Mouse (Mus musculus): ENCODE measurements around the gene U2af2.

Gene U2af2

GRCm38 (mm10) chr7:5061774-5062359, at the start of gene U2af2:
TSS of gene U2af2 (plus strand) at chr7:5062143.
- in situ Hi-C loops (cut with MboI, MseI) = loop anchor here (5.0 to 25.0 kb wide), 4 partner anchors 397 to 1400 kb away; partner anchors contain the start of genes Leng1 (in 1 of the 2), Ppp6r1 (in 1 of the 2), Zfp444 (in 1 of the 2) and Zfp787 (in 1 of the 2)

- in situ Hi-C loops (cut with MboI, MseI) = loop anchor here (10.0 kb wide), 2 partner anchors 1142 to 1308 kb away; partner anchors contain the start of genes Rps9 (in 1 of the 2) and Zfp787 (in 1 of the 2)
These were observed 49.0 kb upstream of the U2af2 start for GRCm38 (mm10) chr7:5012681-5013513.

- in situ Hi-C loops (cut with MboI, MseI) = loop anchor here (5.0 to 10.0 kb wide), 3 partner anchors 97 to 1310 kb away; partner anchors contain the start of genes Rps9 (in 1 of the 2), Zfp628 (in 1 of the 2) and Zfp787 (in 1 of the 2)
These were observed 47.5 kb upstream of the U2af2 start, which contains the start of the genes Zfp524 and Fiz1 for GRCm38 (mm10) chr7:5014251-5015117. TSS of gene Zfp524 (plus strand) at chr7:5014415. TSS of gene Fiz1 (minus strand) at chr7:5014697.

- in situ Hi-C loops (cut with MboI, MseI) = loop anchor here (5.0 to 10.0 kb wide), 3 partner anchors 98 to 1311 kb away; partner anchors contain the start of genes Rps9 (in 1 of the 2), Zfp628 (in 1 of the 2) and Zfp787 (in 1 of the 2)
These were observed 46.6 kb upstream of the U2af2 start, which contains the start of gene Gm44973 for GRCm38 (mm10) chr7:5015118-5016001. TSS of gene Gm44973 (plus strand) at chr7:5015496.

- in situ Hi-C loops (cut with MboI, MseI) = loop anchor here (5.0 to 10.0 kb wide), 3 partner anchors 99 to 1311 kb away; partner anchors contain the start of genes Rps9 (in 1 of the 2), Zfp628 (in 1 of the 2) and Zfp787 (in 1 of the 2)
These were observed 45.9 kb upstream of the U2af2 start for GRCm38 (mm10) chr7:5016057-5016456.

GRCm38 (mm10) chr7:5016920-5017319, 45.0 kb upstream of the U2af2 start:
- in situ Hi-C loops (cut with MboI, MseI) = loop anchor here (5.0 to 10.0 kb wide), 3 partner anchors 100 to 1312 kb away; partner anchors contain the start of genes Rps9 (in 1 of the 2), Zfp628 (in 1 of the 2) and Zfp787 (in 1 of the 2)

- in situ Hi-C loops (cut with MboI, MseI) = loop anchor here (5.0 to 10.0 kb wide), 3 partner anchors 100 to 1313 kb away; partner anchors contain the start of genes Rps9 (in 1 of the 2), Zfp628 (in 1 of the 2) and Zfp787 (in 1 of the 2)
These were observed 44.6 kb upstream of the U2af2 start for GRCm38 (mm10) chr7:5017352-5017751.

- in situ Hi-C loops (cut with MboI, MseI) = loop anchor here (5.0 to 10.0 kb wide), 3 partner anchors 101 to 1313 kb away; partner anchors contain the start of genes Rps9 (in 1 of the 2), Zfp628 (in 1 of the 2) and Zfp787 (in 1 of the 2)
These were observed 44.0 kb upstream of the U2af2 start for GRCm38 (mm10) chr7:5017931-5018330.

- in situ Hi-C loops (cut with MboI, MseI) = loop anchor here (5.0 to 10.0 kb wide), 3 partner anchors 102 to 1315 kb away; partner anchors contain the start of genes Rps9 (in 1 of the 2), Zfp628 (in 1 of the 2) and Zfp787 (in 1 of the 2)
These were observed 42.4 kb upstream of the U2af2 start for GRCm38 (mm10) chr7:5019576-5019975.

- in situ Hi-C loops (cut with MboI, MseI) = loop anchor here (5.0 to 10.0 kb wide), 3 partner anchors 103 to 1315 kb away; partner anchors contain the start of genes Rps9 (in 1 of the 2), Zfp628 (in 1 of the 2) and Zfp787 (in 1 of the 2)
These were observed 41.8 kb upstream of the U2af2 start, which contains the start of the genes Zfp865 and Ccdc106 for GRCm38 (mm10) chr7:5020000-5020681. TSS of gene Zfp865 (plus strand) at chr7:5020376. TSS of gene Ccdc106 (plus strand) at chr7:5020553.

- in situ Hi-C loops (cut with MboI, MseI) = no loop called here
These were observed 41.3 kb upstream of the U2af2 start for GRCm38 (mm10) chr7:5020685-5021084.

GRCm38 (mm10) chr7:5021197-5021596, 40.7 kb upstream of the U2af2 start:
- in situ Hi-C loops (cut with MboI, MseI) = no loop called here

GRCm38 (mm10) chr7:5029543-5029942, 32.4 kb upstream of the U2af2 start:
- in situ Hi-C loops (cut with MboI, MseI) = no loop called here

GRCm38 (mm10) chr7:5029946-5030345, 32.0 kb upstream of the U2af2 start:
- in situ Hi-C loops (cut with MboI, MseI) = no loop called here

- in situ Hi-C loops (cut with MboI, MseI) = no loop called here
These were observed 31.2 kb upstream of the U2af2 start for GRCm38 (mm10) chr7:5030554-5031275.

GRCm38 (mm10) chr7:5031496-5031895, 30.4 kb upstream of the U2af2 start:
- in situ Hi-C loops (cut with MboI, MseI) = no loop called here

GRCm38 (mm10) chr7:5033818-5034217, 28.1 kb upstream of the U2af2 start, which contains the start of gene 4632433K11Rik:
TSS of gene 4632433K11Rik (plus strand) at chr7:5034118.
- in situ Hi-C loops (cut with MboI, MseI) = no loop called here
